Mouse (Mus musculus) G1E (cell line): ENCODE measurements around the gene Apof. TPM values are rescaled to one million over a fixed set of nuclear protein-coding genes. Genes with fewer than 3 reads are reported as not detected.
"Not testable (repeated sequence)": the region's sequence is repeated elsewhere in the genome, so short reads cannot be mapped to it uniquely, and the experiment has no call there.

Source experiments
- ATAC-seq: 2 replicates; pipeline ENCODE4 v1.8.0; 2016; ENCODE audit warnings: mild to moderate bottlenecking; ENCODE audit not compliant: insufficient number of reproducible peaks, poor library complexity, low FRiP score, severe bottlenecking; ENCODE audit errors: extremely low read depth
- DNase-seq: peaks from one replicate; pipeline ENCODE4 v3.0.0; 2012; ENCODE audit warnings: low spot score
- H3K27me3 ChIP-seq: 2 replicates; pipeline ENCODE4 v1.6.1; 2012; ENCODE audit warnings: mild to moderate bottlenecking, low read length, inconsistent platforms; ENCODE audit not compliant: insufficient read depth
- H3K36me3 ChIP-seq: replicated peaks from 2 replicates; pipeline ENCODE3; 2012; ENCODE audit warnings: mild to moderate bottlenecking, inconsistent platforms
- H3K4me1 ChIP-seq: 2 replicates; pipeline ENCODE4 v1.6.1; 2012; ENCODE audit warnings: low read depth, low read length, inconsistent platforms, mixed read lengths; ENCODE audit not compliant: insufficient read depth
- H3K4me3 ChIP-seq: 2 replicates; pipeline ENCODE4 v1.5.1; 2012; ENCODE audit warnings: low read depth, mild to moderate bottlenecking, inconsistent platforms, low read length, moderate library complexity, mixed read lengths
- H3K9me3 ChIP-seq: replicated peaks from 2 replicates; pipeline ENCODE4 v1.6.1; 2012; ENCODE audit warnings: inconsistent platforms
- CTCF ChIP-seq: IDR thresholded peaks from 2 replicates; pipeline ENCODE4 v1.5.1; 2012; ENCODE audit warnings: low read depth, low read length, inconsistent platforms, mixed read lengths
- GATA1 ChIP-seq: IDR thresholded peaks from 2 replicates; pipeline ENCODE4 v1.6.1; 2012; ENCODE audit warnings: borderline replicate concordance, low read length, inconsistent platforms, mixed read lengths
- GATA2 ChIP-seq: IDR thresholded peaks from 2 replicates; pipeline ENCODE4 v1.6.1; 2012; ENCODE audit warnings: low read depth, low read length, inconsistent platforms, borderline replicate concordance
- POLR2AphosphoS5 ChIP-seq: IDR thresholded peaks from 2 replicates; pipeline ENCODE4 v1.6.1; 2012; ENCODE audit warnings: low read depth, low read length, inconsistent platforms; ENCODE audit not compliant: insufficient replicate concordance
- TAL1 ChIP-seq: conservative IDR thresholded peaks from 2 replicates; pipeline ENCODE4 v1.6.1; 2012; ENCODE audit warnings: low read depth, low read length, inconsistent platforms, mixed read lengths
- polyA plus RNA-seq: library from polyadenylated mRNA; stranded (reverse); fragments of >175 nt; gene quantifications from 2 replicates; pipeline ENCODE4 v1.2.3, GENCODE M21; 2012
- total RNA-seq, 2 experiments: library from RNA; stranded (forward) in 1 of 2; stranded (reverse) in 1 of 2; fragments of 200-1000 nt in 1 of 2; fragments of >200 nt in 1 of 2; fragmentation: Nextera tagmentation in 1 of 2; gene quantifications; 2 replicates each; pipeline ENCODE4 v1.2.3; 2014 to 2017

Gene Apof
- total and polyA plus RNA-seq, 3 experiments, result 0.16 TPM; not detected in 2

- DNase-seq (no peak), ATAC-seq (no peak)
- TF ChIP-seq POLR2AphosphoS5 (no peak), GATA1 (no peak), CTCF (no peak), GATA2 (no peak), TAL1 (no peak)
- Histone ChIP-seq H3K27me3 (no peaks in the 10 kb centered on the region; the same call in none of the 2 replicates), H3K4me1 (peaks cover 3% of the 10 kb centered on the region; the same call in 1 of the 2 replicates), H3K4me3 (no peak within 1 kb of the TSS), H3K9me3 (no peaks in the 10 kb centered on the region), H3K36me3 (peaks cover 52% of the 10 kb centered on the region)
Measured at GRCm38 (mm10) chr10:128253677-128254255, 14.7 kb upstream of the Apof start, which contains the start of gene Apon. Gene Apon (plus strand): TSS chr10:128254096.

DNA sequence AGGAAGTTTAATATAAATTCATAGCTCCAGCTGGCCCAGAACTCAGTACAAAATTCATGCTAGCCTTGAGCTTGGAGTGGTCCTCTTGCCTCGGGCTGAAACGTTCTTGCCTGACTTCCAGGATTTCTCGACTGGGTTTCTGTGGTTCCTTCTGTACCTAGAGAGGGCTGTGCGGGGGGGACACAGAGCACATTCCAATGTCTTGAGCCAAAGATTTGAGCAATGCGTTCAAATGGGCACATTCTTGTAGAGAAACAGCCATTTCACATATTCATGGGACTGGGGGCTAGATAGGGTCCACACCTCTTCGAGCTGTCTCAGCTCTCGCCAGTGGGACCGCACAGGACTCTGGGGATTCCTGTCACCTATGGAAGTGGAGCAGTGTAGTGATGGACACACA lies 12.5 kb upstream of the Apof start:
- Histone ChIP-seq H3K4me3 (no peak overlapping the region), H3K4me1 (peaks cover 6% of the 10 kb centered on the region), H3K36me3 (peaks cover 31% of the 10 kb centered on the region), H3K27me3 (no peaks in the 10 kb centered on the region; the same call in none of the 2 replicates), H3K9me3 (no peaks in the 10 kb centered on the region)
- ATAC-seq, result no peak
- no peak for DNase-seq
- no peak for TF ChIP-seq GATA2
- no peak for TF ChIP-seq POLR2AphosphoS5
- no peak for TF ChIP-seq CTCF
- TF ChIP-seq GATA1, result no peak

DNA sequence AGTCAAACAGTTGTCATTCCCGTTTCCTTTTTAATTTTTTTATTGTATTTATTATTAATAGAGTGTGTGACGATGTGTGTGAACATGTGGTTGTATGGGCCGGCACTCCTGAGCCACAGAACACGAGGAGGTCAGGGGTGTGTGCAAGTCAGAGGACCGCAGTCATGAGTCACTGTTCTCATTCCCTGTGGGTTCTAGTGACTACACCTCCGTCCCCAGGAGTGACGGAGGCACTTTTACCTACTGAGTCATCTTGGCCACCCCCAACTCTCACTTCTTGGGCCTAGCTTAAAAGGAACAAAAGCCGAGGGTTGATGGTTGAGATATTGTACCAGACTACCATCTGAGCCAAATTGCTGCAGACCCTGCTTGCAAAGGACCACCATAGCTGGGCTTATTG lies 12.1 kb upstream of the Apof start:
- H3K4me3 ChIP-seq, result no peak overlapping the region
- H3K27me3 ChIP-seq, result no peaks in the 10 kb centered on the region; the same call in none of the 2 replicates
- H3K36me3 ChIP-seq, result peaks cover 27% of the 10 kb centered on the region
- H3K4me1 ChIP-seq, result peaks cover 6% of the 10 kb centered on the region
- DNase-seq, result no peak
- no peak for ATAC-seq
- TF ChIP-seq GATA1 (no peak), POLR2AphosphoS5 (no peak), CTCF (no peak), TAL1 (no peak), GATA2 (no peak)
- H3K9me3 ChIP-seq, result no peaks in the 10 kb centered on the region

GRCm38 (mm10) chr10:128258953-128259352 lies 9.5 kb upstream of the Apof start:
- Histone ChIP-seq H3K4me3 (no peak overlapping the region), H3K9me3 (no peaks in the 10 kb centered on the region), H3K36me3 (peaks cover 6% of the 10 kb centered on the region), H3K27me3 (peaks cover 14% of the 10 kb centered on the region), H3K4me1 (peaks cover 11% of the 10 kb centered on the region)
- TF ChIP-seq POLR2AphosphoS5, result no peak
- no peak for ATAC-seq
- DNase-seq, result no peak

- no peak for DNase-seq
Measured at GRCm38 (mm10) chr10:128259946-128260345, 8.5 kb upstream of the Apof start.

GRCm38 (mm10) chr10:128260376-128260775 lies 8.1 kb upstream of the Apof start:
- Histone ChIP-seq H3K4me1 (peaks cover 11% of the 10 kb centered on the region), H3K27me3 (peaks cover 14% of the 10 kb centered on the region)
- H3K9me3 ChIP-seq, DNase-seq, H3K4me3 ChIP-seq, ATAC-seq, H3K36me3 ChIP-seq: not testable (repeated sequence)

More at GRCm38 (mm10) chr10:128259946-128260345, 8.5 kb upstream of the Apof start:
- peaks cover 11% of the 10 kb centered on the region for H3K4me1 ChIP-seq
- peaks cover 14% of the 10 kb centered on the region for H3K27me3 ChIP-seq
- no peaks in the 10 kb centered on the region for H3K9me3 ChIP-seq
- no peak for ATAC-seq
- H3K36me3 ChIP-seq, result no peaks in the 10 kb centered on the region
- no peak overlapping the region for H3K4me3 ChIP-seq
- TF ChIP-seq GATA1 (no peak), CTCF (no peak), TAL1 (no peak), POLR2AphosphoS5 (no peak)

DNA sequence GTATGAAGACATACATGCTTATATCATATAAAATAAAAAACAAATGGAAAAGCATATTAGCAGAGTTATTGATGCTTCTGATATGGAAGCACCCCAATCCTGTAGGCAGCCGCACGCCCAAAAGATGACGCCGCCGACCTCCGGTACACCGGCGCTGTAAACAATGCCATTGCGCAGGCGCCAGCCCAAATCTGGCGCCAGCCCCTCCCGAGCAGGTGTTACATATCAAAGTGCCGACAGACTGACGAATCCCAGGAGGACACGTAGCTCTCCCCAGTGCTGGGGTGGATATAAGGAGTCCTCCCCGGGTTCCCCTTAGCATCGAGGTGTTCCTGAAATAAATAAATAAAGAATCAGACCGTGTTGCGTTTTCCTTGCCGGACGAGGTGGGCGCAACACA lies 6.2 kb upstream of the Apof start:
- no peak for TF ChIP-seq TAL1
- H3K36me3 ChIP-seq, result no peaks in the 10 kb centered on the region
- ATAC-seq (no peak), DNase-seq (no peak)
- no peak overlapping the region for H3K4me3 ChIP-seq
- peaks cover 14% of the 10 kb centered on the region for H3K27me3 ChIP-seq
- H3K9me3 ChIP-seq, result no peaks in the 10 kb centered on the region
- H3K4me1 ChIP-seq, result peaks cover 11% of the 10 kb centered on the region
